Mouse (Mus musculus): ENCODE measurements around the gene Creld2.
"Not testable (repeated sequence)": the region's sequence is repeated elsewhere in the genome, so short reads cannot be mapped to it uniquely, and the experiment has no call there.

The Creld2 gene

GRCm38 (mm10) chr15:88819026-88819905 lies at the start of gene Creld2, which contains the start of gene Alg12:
Creld2 (plus strand) TSS chr15:88819646.
Alg12 (minus strand) TSS chr15:88819318.
- DNase-seq, result peak; percentile 98

- DNase-seq, result not testable (repeated sequence)
These were observed 44.8 kb upstream of the Creld2 start for GRCm38 (mm10) chr15:88774630-88775029.

- DNase-seq, result no peak
These were observed 27.2 kb upstream of the Creld2 start for GRCm38 (mm10) chr15:88792140-88792850.

DNA sequence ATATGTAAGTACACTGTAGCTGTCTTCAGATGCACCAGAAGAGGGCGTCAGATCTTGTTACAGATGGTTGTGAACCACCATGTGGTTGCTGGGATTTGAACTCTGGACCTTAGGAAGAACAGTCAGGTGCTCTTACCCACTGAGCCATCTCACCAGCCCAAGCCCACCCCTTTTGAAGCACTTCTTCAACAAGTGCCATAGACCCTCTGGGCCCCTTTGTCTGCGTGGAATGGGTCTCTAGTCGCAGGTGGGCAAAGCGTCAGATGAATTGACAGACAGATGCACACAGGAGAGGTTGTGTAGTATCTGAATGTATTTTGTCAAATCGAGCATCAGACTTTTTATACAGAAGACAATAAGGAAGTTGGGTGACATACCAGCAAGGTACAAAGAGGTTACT lies 24.7 kb upstream of the Creld2 start:
- DNase-seq, result not testable (repeated sequence)

DNA sequence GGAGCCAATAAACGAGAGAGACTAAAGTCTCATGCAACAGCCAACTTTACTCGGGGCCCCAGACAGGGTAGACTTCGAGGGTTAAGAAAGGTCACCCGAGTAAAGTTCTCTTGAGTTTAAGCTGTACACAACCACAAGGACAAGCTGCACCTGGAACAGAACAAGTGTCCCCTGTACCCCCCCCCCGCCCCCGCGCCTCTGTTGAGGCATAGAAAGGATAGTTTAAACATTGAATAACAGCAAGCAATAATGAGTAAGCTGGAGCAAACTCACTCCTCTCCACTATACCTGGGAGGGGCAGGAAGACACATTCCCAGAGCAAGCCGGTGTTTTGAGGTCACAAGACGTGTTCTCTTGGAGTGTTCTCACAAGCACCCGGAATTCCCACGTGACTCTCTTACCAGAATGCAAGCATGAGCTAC lies 19.5 kb upstream of the Creld2 start:
- no peak for DNase-seq

DNA sequence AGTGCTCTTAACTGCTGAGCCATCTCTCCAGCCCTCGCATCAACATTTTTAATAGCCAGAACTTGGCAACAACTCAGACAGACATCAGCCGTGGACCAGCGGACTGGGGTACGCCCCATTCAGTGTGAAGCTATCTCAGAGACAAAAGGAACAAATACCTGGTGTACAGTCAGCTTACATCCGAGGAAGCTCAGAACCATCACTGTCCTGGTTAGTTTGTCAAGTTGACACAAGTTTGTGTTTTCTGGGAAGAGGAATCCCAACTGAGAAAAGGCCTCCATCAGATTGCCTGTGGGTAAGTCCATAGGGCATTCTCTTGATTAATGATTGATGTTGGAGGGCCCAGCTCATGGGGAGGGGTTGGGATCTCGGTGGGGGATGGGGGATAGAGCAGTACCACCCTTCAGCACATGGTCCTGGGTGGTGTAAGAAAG lies 18.5 kb upstream of the Creld2 start:
- no peak for DNase-seq

- no peak for DNase-seq
These were observed 17.5 kb upstream of the Creld2 start for GRCm38 (mm10) chr15:88801903-88802302.

GRCm38 (mm10) chr15:88802348-88802747 lies 17.1 kb upstream of the Creld2 start:
- DNase-seq, result no peak

GRCm38 (mm10) chr15:88808121-88808520 lies 11.3 kb upstream of the Creld2 start:
- DNase-seq, result no peak

DNA sequence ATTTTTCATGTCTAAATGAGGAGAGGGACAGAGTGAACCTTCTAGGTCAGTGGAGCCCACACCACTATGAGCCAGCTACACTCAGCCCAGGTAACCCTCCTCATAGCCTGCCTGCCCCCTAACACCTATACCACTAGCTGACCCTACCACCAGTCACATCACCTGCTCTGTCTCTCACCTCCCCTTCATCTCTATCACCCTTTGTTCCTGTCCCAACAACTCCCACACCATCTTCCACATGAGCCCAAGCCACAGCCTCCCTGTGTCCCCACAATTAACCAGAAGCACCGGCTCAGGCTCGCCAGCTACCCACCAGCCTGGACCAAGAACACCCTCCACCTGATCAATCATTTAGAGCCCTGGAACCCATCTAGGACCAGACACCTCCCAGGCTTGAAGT lies 9.1 kb upstream of the Creld2 start:
- no peak for DNase-seq

GRCm38 (mm10) chr15:88813262-88813661 lies 6.2 kb upstream of the Creld2 start:
- no peak for DNase-seq

DNA sequence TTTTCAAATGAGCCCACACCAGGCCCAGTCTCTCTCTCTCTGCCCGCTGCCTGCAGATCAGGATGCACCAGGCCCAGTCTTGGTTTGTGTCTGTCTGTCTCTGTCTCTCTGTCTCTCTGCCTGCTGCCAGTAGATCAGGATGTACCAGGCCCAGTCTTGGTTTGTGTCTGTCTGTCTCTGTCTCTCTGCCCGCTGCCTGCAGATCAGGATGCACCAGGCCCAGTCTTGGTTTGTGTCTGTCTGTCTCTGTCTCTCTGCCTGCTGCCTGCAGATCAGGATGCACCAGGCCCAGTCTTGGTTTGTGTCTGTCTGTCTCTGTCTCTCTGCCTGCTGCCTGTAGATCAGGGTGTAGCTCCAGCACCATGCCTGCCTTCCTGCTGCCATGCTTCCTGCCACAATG lies 5.6 kb upstream of the Creld2 start:
- DNase-seq, result not testable (repeated sequence)

DNA sequence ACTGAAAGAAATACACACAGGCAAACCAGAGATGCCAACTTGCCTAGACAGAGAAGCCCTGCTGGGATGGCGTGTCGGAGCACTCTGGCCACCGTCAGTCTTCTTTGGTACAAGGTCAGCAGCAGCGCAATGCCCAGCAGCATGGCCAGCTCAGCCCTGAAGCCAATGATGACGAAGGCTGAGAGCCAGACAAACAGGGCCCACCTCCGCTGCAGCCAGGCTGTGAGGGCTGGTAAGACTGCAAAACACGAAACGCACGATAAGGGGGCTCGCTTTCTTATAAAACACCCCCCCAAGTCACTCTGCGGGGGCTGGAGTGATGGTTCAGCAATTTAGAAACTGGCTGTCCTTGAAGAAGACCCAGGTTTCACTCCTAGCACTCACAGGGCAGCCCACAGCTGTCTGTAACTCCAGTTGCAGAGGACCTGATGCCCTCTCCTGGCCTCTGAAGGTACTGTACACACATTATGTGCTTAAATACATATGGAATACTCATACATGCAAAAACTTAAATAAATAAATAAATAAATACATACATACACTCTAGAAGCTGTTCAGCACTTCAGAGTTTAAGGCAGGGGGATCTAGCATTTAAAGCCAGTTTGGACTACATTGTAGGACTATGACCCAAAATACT lies 4.9 kb upstream of the Creld2 start:
- peak; percentile 46 for DNase-seq

GRCm38 (mm10) chr15:88815196-88815700 lies 4.2 kb upstream of the Creld2 start:
- DNase-seq, result no peak

DNA sequence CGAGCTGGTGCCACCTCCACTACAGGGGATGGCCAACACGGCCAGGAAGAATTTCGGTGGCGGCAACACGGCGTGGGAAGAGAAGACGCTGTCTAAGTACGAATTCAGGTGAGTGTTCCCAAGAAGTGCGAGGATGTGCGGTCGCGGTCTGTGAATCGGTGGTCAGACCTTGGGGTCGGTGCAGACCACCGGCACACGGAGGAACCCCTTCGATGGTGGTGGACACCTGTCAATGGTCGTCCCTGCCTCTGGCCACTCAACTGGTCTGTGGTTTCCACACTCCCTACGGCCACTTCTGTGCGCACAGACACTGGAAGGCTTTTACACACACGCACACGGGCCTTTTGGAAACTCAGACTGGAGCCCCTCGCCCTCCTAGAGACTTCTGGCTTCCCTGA lies 459 bp downstream of the Creld2 start:
- no peak for DNase-seq

- DNase-seq, result no peak
These were observed 2.0 kb downstream of the Creld2 start for GRCm38 (mm10) chr15:88821403-88821802.

DNA sequence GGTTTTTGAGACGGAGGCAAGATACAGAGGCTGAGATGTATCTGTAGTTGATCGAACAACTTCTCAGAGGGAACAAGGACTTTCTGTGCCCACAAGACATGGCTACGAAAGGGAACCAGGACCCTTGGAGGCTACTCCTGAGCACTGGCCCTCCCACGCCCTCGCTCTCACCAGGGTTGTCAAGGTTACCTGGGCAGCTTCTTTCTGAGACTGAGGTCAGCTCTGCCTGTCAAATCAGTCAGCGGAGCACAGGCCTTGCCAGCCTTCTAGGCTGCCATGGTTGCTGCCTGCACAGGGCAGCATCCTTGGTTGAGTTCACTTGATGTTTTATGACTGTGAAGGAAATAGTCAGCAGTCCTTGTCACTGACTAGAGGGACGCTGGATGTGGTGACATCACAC lies 3.1 kb downstream of the Creld2 start:
- DNase-seq, result no peak

- DNase-seq, result no peak
These were observed 3.9 kb downstream of the Creld2 start for GRCm38 (mm10) chr15:88823376-88823775.

DNA sequence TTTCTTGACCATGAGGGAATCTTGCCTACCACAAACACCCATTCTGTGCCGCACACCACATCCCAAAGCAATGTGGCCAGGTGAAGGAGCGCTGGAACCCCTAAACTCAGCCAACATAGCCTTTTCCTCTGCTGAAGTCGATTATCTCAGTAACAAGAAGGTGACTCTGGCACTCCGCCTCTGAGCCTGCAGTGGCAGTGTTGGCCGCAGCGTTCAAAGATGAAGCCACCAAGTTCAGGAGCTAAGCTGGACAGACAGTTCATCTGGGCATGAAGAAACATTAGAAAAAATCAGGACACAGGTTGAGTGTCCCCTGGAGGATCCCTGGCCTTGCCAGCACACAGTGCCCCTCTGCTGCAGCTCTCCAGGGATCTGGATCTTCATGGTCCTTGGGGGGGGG lies 8.0 kb downstream of the Creld2 start:
- no peak for DNase-seq

- peak; percentile 82 for DNase-seq
These were observed 8.7 kb downstream of the Creld2 start for GRCm38 (mm10) chr15:88827991-88828799.

GRCm38 (mm10) chr15:88828800-88829705 lies 9.6 kb downstream of the Creld2 start:
- peak; percentile 96 for DNase-seq

Data from thymus, postnatal 4 days (tissue).